Mouse (Mus musculus) urinary bladder, postnatal 14 days (tissue): ENCODE measurements around the gene Exoc6b.

ENCODE experiments used
- DNase-seq: peaks from one replicate; pipeline ENCODE4 v3.0.0; 2021; ENCODE audit warnings: low spot score

Exoc6b gene

GRCm38 (mm10) chr6:84631588-84631987 is 437.7 kb downstream of the Exoc6b start:
- no peak for DNase-seq

- peak; percentile 9 for DNase-seq
Measured at GRCm38 (mm10) chr6:84630276-84630675, 439.0 kb downstream of the Exoc6b start.

- DNase-seq, result no peak
Measured at GRCm38 (mm10) chr6:84628831-84629230, 440.5 kb downstream of the Exoc6b start.

- DNase-seq, result no peak
Measured at GRCm38 (mm10) chr6:84626398-84626797, 442.9 kb downstream of the Exoc6b start.

GRCm38 (mm10) chr6:84619166-84619565 is 450.1 kb downstream of the Exoc6b start:
- DNase-seq, result no peak

- DNase-seq, result no peak
Measured at GRCm38 (mm10) chr6:84617051-84617450, 452.3 kb downstream of the Exoc6b start.

GRCm38 (mm10) chr6:84616586-84616985 is 452.7 kb downstream of the Exoc6b start:
- no peak for DNase-seq

GRCm38 (mm10) chr6:84613561-84613960 is 455.8 kb downstream of the Exoc6b start:
- DNase-seq, result no peak

GRCm38 (mm10) chr6:84601136-84601889 is 468.0 kb downstream of the Exoc6b start:
- DNase-seq, result peak; percentile 1

- peak; percentile 0 for DNase-seq
Measured at GRCm38 (mm10) chr6:84599296-84599695, 470.0 kb downstream of the Exoc6b start.

GRCm38 (mm10) chr6:84598725-84599124 is 470.6 kb downstream of the Exoc6b start:
- DNase-seq, result peak; percentile 1

- DNase-seq, result peak; percentile 2
Measured at GRCm38 (mm10) chr6:84594626-84595025, 474.7 kb downstream of the Exoc6b start.

- peak; percentile 1 for DNase-seq
Measured at GRCm38 (mm10) chr6:84593693-84594092, 475.6 kb downstream of the Exoc6b start, which contains the start of gene Cyp26b1. TSS of gene Cyp26b1 (minus strand) at chr6:84593908.

- DNase-seq, result peak; percentile 2
Measured at GRCm38 (mm10) chr6:84590961-84591745, 478.2 kb downstream of the Exoc6b start.

- DNase-seq, result peak; percentile 92
Measured at GRCm38 (mm10) chr6:84589742-84590686, 479.3 kb downstream of the Exoc6b start.

GRCm38 (mm10) chr6:84588895-84589652 is 480.2 kb downstream of the Exoc6b start:
- DNase-seq, result peak; percentile 42

- DNase-seq, result peak; percentile 22
Measured at GRCm38 (mm10) chr6:84588221-84588894, 481.0 kb downstream of the Exoc6b start.

GRCm38 (mm10) chr6:84587471-84588101 is 481.7 kb downstream of the Exoc6b start:
- peak; percentile 53 for DNase-seq

GRCm38 (mm10) chr6:84586551-84587200 is 482.6 kb downstream of the Exoc6b start:
- no peak for DNase-seq
